Comparison of ENCODE assay signal across 8 mouse cellular contexts in the genomic region with DNA sequence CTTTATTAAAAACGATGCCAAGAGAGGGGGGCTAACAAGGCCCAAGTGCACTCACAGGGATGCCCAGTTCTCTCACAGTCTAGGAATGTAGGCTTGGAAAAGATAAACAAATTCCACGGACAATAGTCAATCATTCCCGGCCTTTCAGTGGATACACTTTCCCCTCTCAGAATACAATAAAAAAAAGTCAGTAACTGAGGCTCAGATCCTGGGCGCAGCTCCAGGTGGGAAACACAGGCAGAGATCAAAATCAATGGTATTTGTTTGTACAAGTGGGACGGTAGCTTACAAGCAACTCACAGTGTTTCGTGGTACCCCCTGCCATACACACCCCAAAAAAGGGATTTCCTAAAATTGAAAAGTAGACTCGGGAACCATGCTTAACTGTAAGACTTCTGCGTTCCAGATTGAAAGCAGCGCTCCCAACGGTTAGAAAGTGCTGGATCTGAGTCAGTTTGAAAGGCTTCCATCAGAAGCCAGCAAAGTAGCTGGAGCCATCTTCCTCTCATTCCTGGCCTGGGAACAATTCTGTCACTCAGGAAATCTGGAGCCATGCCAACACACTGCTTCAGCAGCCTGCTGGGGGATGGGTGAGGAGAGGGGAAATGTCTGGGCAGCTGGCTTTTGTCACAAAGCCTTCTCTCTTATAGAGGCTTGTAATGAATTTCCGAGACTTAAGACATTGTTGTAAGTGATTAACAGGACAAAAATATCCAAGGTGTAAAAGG.
DNase-seq lines count a peak whose midpoint lies in the region; ATAC-seq and TF ChIP-seq lines count a peak whose summit lies in the region.

No protein-coding gene starts in this region.

- no peak for ATAC-seq in cerebellum, adult (ENCODE audit: insufficient number of reproducible peaks, low FRiP score, low TSS enrichment)
- ATAC-seq in embryonic facial prominence, embryonic 13.5 days (ENCODE audit: insufficient number of reproducible peaks, insufficient read depth, low FRiP score, low TSS enrichment, low read depth), result 0 out of 2 replicates have a peak, but pooled peaks have one; percentile 62
- ATAC-seq in kidney, postnatal 0 days (replicated peaks; ENCODE audit: low FRiP score, low read depth), result peak; percentile 69; the same call in 1 of the 2 replicates
- ATAC-seq in neural tube, embryonic 12.5 days (ENCODE audit: low FRiP score, low read depth), result peak; percentile 94

- WGBS in embryonic facial prominence, embryonic 13.5 days, result 29% methylated on average over 11 of the region's 11 CpGs
- 7% methylated on average over 11 of the region's 11 CpGs for WGBS in heart, adult 2 months
- WGBS in kidney, postnatal 0 days, result 41% methylated on average over 11 of the region's 11 CpGs
- 66% methylated on average over 11 of the region's 11 CpGs for WGBS in neural tube, embryonic 12.5 days

- no peaks in the 10 kb centered on the region for H3K36me3 ChIP-seq in embryonic facial prominence, embryonic 13.5 days
- peaks cover 6% of the 10 kb centered on the region for H3K36me3 ChIP-seq in heart, adult 2 months (ENCODE audit: control insufficient read depth, insufficient read depth, low read length)
- no peaks in the 10 kb centered on the region for H3K36me3 ChIP-seq in kidney, postnatal 0 days (ENCODE audit: insufficient read depth, low read length)
- no peaks in the 10 kb centered on the region for H3K36me3 ChIP-seq in neural tube, embryonic 12.5 days

- 0 out of 2 replicates have a peak, but pooled peaks have one; percentile 21 for TF ChIP-seq EP300 in heart, adult 2 months (IDR thresholded peaks at IDR 0.05; ENCODE audit: insufficient read depth, low read depth, low read length)

- H3K79me2 ChIP-seq in heart, adult 2 months (replicated peaks; ENCODE audit: control insufficient read depth, insufficient read depth, low read length), result no peaks in the 10 kb centered on the region

- 0 out of 2 replicates have a peak overlapping the region, but pooled peaks have one; percentile 36 for H3K9ac ChIP-seq in embryonic facial prominence, embryonic 13.5 days
- H3K9ac ChIP-seq in heart, adult 2 months (ENCODE audit: low read depth, low read length), result no peak overlapping the region
- no peak overlapping the region for H3K9ac ChIP-seq in kidney, postnatal 0 days (ENCODE audit: low read depth, low read length)
- H3K9ac ChIP-seq in neural tube, embryonic 12.5 days, result no peak overlapping the region

- H3K4me3 ChIP-seq in embryonic facial prominence, embryonic 13.5 days, result no peak overlapping the region
- 0 out of 2 replicates have a peak overlapping the region, but pooled peaks have one; percentile 3 for H3K4me3 ChIP-seq in heart, adult 2 months
- no peak overlapping the region for H3K4me3 ChIP-seq in kidney, postnatal 0 days (replicated peaks; ENCODE audit: low read depth, low read length)
- H3K4me3 ChIP-seq in neural tube, embryonic 12.5 days, result no peak overlapping the region

- H3K27ac ChIP-seq in embryonic facial prominence, embryonic 13.5 days, result peak overlapping the region; percentile 48
- H3K27ac ChIP-seq in heart, adult 2 months, result peak overlapping the region; percentile 56
- no peak overlapping the region for H3K27ac ChIP-seq in kidney, postnatal 0 days
- no peak overlapping the region for H3K27ac ChIP-seq in neural tube, embryonic 12.5 days

- TF ChIP-seq CTCF in heart, adult 2 months (IDR thresholded peaks at IDR 0.05), result peak; percentile 34; the same call in 1 of the 2 replicates
- TF ChIP-seq CTCF in kidney, postnatal 0 days (IDR thresholded peaks at IDR 0.05; ENCODE audit: low read depth), result no peak

- H3K4me2 ChIP-seq in embryonic facial prominence, embryonic 13.5 days, result peak overlapping the region; percentile 28
- 0 out of 2 replicates have a peak overlapping the region, but pooled peaks have one; percentile 4 for H3K4me2 ChIP-seq in kidney, postnatal 0 days (ENCODE audit: low read length)
- 0 out of 2 replicates have a peak overlapping the region, but pooled peaks have one; percentile 1 for H3K4me2 ChIP-seq in neural tube, embryonic 12.5 days (replicated peaks)

- no peak for TF ChIP-seq POLR2A in heart, adult 2 months (IDR thresholded peaks at IDR 0.05; ENCODE audit: insufficient read depth, low read depth, low read length)

- intact Hi-C loops in heart, adult 2 months (cut with DNase I), result loop anchor here (2.0 to 5.0 kb wide), 2 partner anchors 38 to 75 kb away; no protein-coding TSS in a partner anchor

- no peaks in the 10 kb centered on the region for H3K27me3 ChIP-seq in embryonic facial prominence, embryonic 13.5 days
- no peaks in the 10 kb centered on the region for H3K27me3 ChIP-seq in heart, adult 2 months (ENCODE audit: control insufficient read depth, insufficient read depth, low read length)
- no peaks in the 10 kb centered on the region for H3K27me3 ChIP-seq in kidney, postnatal 0 days (ENCODE audit: insufficient read depth, low read length)
- no peaks in the 10 kb centered on the region for H3K27me3 ChIP-seq in neural tube, embryonic 12.5 days (replicated peaks)

- H3K4me1 ChIP-seq in embryonic facial prominence, embryonic 13.5 days, result peaks cover 28% of the 10 kb centered on the region
- peaks cover 13% of the 10 kb centered on the region for H3K4me1 ChIP-seq in heart, adult 2 months (ENCODE audit: control insufficient read depth, insufficient read depth, low read length)
- H3K4me1 ChIP-seq in kidney, postnatal 0 days (replicated peaks; ENCODE audit: insufficient read depth, low read length), result peaks cover 18% of the 10 kb centered on the region
- peaks cover 18% of the 10 kb centered on the region for H3K4me1 ChIP-seq in neural tube, embryonic 12.5 days

- peak; percentile 6 for DNase-seq in cerebellum, adult 11 months
- peak; percentile 76 to 80 for DNase-seq in heart, adult 2 months
- DNase-seq in kidney, postnatal 0 days (ENCODE audit: low spot score), result peak; percentile 80
- peak; percentile 54 for DNase-seq in liver
- DNase-seq in spleen, postnatal 14 days (ENCODE audit: low spot score in 2 of 2), result no peak

- no peaks in the 10 kb centered on the region for H3K9me3 ChIP-seq in embryonic facial prominence, embryonic 13.5 days
- no peaks in the 10 kb centered on the region for H3K9me3 ChIP-seq in kidney, postnatal 0 days (replicated peaks; ENCODE audit: low read length)
- H3K9me3 ChIP-seq in neural tube, embryonic 12.5 days, result no peaks in the 10 kb centered on the region

Comparison
In these comparisons a context has a peak if more than half of its experiments do, and no peak if none do; other contexts are left out.
1. DNase-seq: peak in cerebellum, adult 11 months (single experiment), heart, adult 2 months (2 of 2), kidney, postnatal 0 days (single experiment) and liver (single experiment); none in spleen, postnatal 14 days (0 of 2).
2. H3K27ac ChIP-seq: peak in embryonic facial prominence, embryonic 13.5 days (single experiment) and heart, adult 2 months (single experiment); none in kidney, postnatal 0 days (single experiment) and neural tube, embryonic 12.5 days (single experiment).
3. Peak in every context shown above with its lines, with median percentiles within 50 percentile points of each other: H3K4me2 ChIP-seq.